Mouse (Mus musculus): ENCODE measurements around the gene Klhl21. TPM values are rescaled to one million over a fixed set of nuclear protein-coding genes. Genes with fewer than 3 reads are reported as not detected.

Klhl21 gene
- polyA plus RNA-seq, 1 experiment from 2014 or later = 3.6 TPM

DNA sequence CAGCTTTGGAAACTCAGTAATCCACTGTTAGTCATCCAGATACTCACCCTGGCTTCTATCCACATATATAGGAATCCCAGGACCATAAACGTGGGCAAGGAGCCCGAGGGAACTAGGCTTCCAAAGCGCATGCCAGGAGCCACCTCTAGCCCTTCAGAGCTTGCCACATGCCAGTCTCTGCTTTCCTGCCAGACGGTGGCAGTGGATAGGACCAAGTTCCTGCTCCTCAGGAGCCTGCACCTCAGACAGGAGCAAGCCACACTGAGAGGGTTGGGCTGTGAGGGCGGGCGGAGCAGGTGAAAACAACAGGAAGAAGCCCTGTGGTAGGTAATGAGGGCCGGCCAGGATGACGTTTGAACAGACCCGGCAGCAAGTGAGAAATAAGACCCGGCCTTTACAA, 22.7 kb upstream of the Klhl21 start:
- ATAC-seq (replicated peaks) = no peak
- Histone ChIP-seq H3K36me3 (replicated peaks) (peaks cover 1% of the 10 kb centered on the region; the same call in 1 of the 2 replicates), H3K4me2 (no peak overlapping the region), H3K9ac (no peak overlapping the region), H3K27me3 (replicated peaks) (no peaks in the 10 kb centered on the region), H3K9me3 (no peaks in the 10 kb centered on the region), H3K4me1 (peaks cover 28% of the 10 kb centered on the region), H3K27ac (no peak overlapping the region), H3K4me3 (no peak overlapping the region)
- 50% methylated on average over 10 of the region's 10 CpGs for WGBS

- Histone ChIP-seq H3K27ac (no peak overlapping the region), H3K4me2 (no peak overlapping the region), H3K27me3 (replicated peaks) (no peaks in the 10 kb centered on the region), H3K9ac (no peak overlapping the region), H3K36me3 (replicated peaks) (peaks cover 6% of the 10 kb centered on the region; the same call in 1 of the 2 replicates), H3K4me1 (peaks cover 26% of the 10 kb centered on the region), H3K9me3 (no peaks in the 10 kb centered on the region), H3K4me3 (no peak overlapping the region)
- 66% methylated on average over 8 of the region's 8 CpGs for WGBS
- ATAC-seq (replicated peaks) = no peak
These were observed 22.0 kb upstream of the Klhl21 start for GRCm38 (mm10) chr4:151986650-151987049.

- Histone ChIP-seq H3K4me2 (peak overlapping the region; percentile 90), H3K9ac (peak overlapping the region; percentile 92), H3K27ac (peak overlapping the region; percentile 84), H3K4me3 (peak overlapping the region; percentile 87), H3K36me3 (replicated peaks) (peaks cover 12% of the 10 kb centered on the region; the same call in 1 of the 2 replicates), H3K4me1 (peaks cover 24% of the 10 kb centered on the region), H3K9me3 (no peaks in the 10 kb centered on the region), H3K27me3 (replicated peaks) (no peaks in the 10 kb centered on the region)
- 0 out of 2 replicates have a peak, but pooled peaks have one; percentile 4 for ATAC-seq (replicated peaks)
- 25% methylated on average over 10 of the region's 10 CpGs for WGBS
These were observed 20.6 kb upstream of the Klhl21 start for GRCm38 (mm10) chr4:151988014-151988341.

DNA sequence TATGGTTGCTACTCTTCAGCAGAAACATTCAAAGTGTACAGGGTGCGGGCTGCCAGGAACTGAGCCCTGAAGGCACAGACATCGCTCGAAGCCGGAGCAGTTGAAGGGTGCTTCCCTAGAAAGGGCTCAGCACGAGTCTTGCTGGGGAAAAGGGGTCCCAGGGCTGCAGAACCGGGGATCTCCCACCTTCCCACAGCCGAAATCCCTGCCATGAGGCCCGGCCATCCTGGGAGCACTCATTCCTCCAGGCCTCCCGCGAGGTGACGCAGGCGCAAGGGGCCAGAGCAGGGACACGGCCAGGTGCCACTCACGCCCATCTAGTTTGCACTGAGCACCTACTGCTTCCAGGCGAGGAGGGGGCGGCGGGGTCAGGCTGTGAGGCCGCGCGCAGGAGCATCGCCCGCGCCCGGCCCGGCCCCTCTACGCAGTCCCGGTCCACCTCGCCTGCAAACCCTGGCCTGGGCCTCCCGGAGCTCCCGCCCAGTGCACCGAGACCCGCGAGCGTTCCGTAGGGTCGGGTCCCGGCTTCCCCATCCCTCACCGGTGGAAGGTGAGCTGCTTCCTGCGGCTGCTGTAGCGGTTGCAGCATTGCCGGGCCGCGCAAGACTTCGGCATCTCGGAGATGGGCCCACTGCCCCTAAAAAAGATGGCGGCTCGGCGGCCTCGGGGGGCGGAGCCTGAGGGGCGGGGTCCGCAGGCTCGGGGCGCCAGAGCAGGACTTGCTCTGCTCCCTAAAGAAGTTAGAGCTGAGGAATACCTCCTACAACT, 20.1 kb upstream of the Klhl21 start, which contains the start of gene Thap3:
Thap3 (minus strand) TSS at position 656 of the 768 bp plus-strand sequence.
- under 1% methylated on average over 51 of the region's 54 CpGs for WGBS

GRCm38 (mm10) chr4:151989110-151989488, 19.5 kb upstream of the Klhl21 start:
- peak overlapping the region; percentile 92; the same call in 1 of the 2 replicates for H3K9ac ChIP-seq
- H3K4me3 ChIP-seq = peak overlapping the region; percentile 87
- H3K4me2 ChIP-seq = peak overlapping the region; percentile 90
- ATAC-seq (replicated peaks) = peak; percentile 14; the same call in 1 of the 2 replicates
- peaks cover 12% of the 10 kb centered on the region; the same call in 1 of the 2 replicates for H3K36me3 ChIP-seq (replicated peaks)
- H3K27me3 ChIP-seq (replicated peaks) = no peaks in the 10 kb centered on the region
- peaks cover 29% of the 10 kb centered on the region for H3K4me1 ChIP-seq
- H3K9me3 ChIP-seq = no peaks in the 10 kb centered on the region
- WGBS = 36% methylated on average over 6 of the region's 6 CpGs
- H3K27ac ChIP-seq = no peak overlapping the region

More for the DNA sequence above, 20.1 kb upstream of the Klhl21 start, which contains the start of gene Thap3:
- Histone ChIP-seq H3K27ac (peak within 1 kb of the TSS; percentile 84), H3K4me2 (peak within 1 kb of the TSS; percentile 90), H3K36me3 (replicated peaks) (peaks cover 12% of the 10 kb centered on the region; the same call in 1 of the 2 replicates), H3K4me3 (peak within 1 kb of the TSS; percentile 87), H3K27me3 (replicated peaks) (no peaks in the 10 kb centered on the region), H3K9ac (peak within 1 kb of the TSS; percentile 92), H3K9me3 (no peaks in the 10 kb centered on the region), H3K4me1 (peaks cover 24% of the 10 kb centered on the region)
- ATAC-seq (replicated peaks) = peak; percentile 73

- Histone ChIP-seq H3K27me3 (replicated peaks) (no peaks in the 10 kb centered on the region), H3K9ac (no peak overlapping the region), H3K27ac (no peak overlapping the region), H3K4me2 (no peak overlapping the region), H3K4me1 (peaks cover 33% of the 10 kb centered on the region), H3K9me3 (no peaks in the 10 kb centered on the region), H3K36me3 (replicated peaks) (peaks cover 12% of the 10 kb centered on the region; the same call in 1 of the 2 replicates), H3K4me3 (no peak overlapping the region)
- ATAC-seq (replicated peaks) = no peak
- WGBS = 91% methylated on average over 9 of the region's 9 CpGs
These were observed 16.5 kb upstream of the Klhl21 start for GRCm38 (mm10) chr4:151992091-151992490.

- Histone ChIP-seq H3K36me3 (replicated peaks) (peaks cover 12% of the 10 kb centered on the region; the same call in 1 of the 2 replicates), H3K9ac (no peak overlapping the region), H3K4me2 (no peak overlapping the region), H3K9me3 (no peaks in the 10 kb centered on the region), H3K27me3 (replicated peaks) (no peaks in the 10 kb centered on the region), H3K4me3 (no peak overlapping the region), H3K4me1 (peaks cover 31% of the 10 kb centered on the region), H3K27ac (no peak overlapping the region)
- ATAC-seq (replicated peaks) = no peak
- WGBS = 83% methylated on average over 6 of the region's 6 CpGs
These were observed 15.6 kb upstream of the Klhl21 start for GRCm38 (mm10) chr4:151993035-151993434.

- peak overlapping the region; percentile 78 for H3K9ac ChIP-seq
- peaks cover 22% of the 10 kb centered on the region for H3K4me1 ChIP-seq
- peaks cover 12% of the 10 kb centered on the region; the same call in 1 of the 2 replicates for H3K36me3 ChIP-seq (replicated peaks)
- ATAC-seq (replicated peaks) = no peak
- H3K9me3 ChIP-seq = no peaks in the 10 kb centered on the region
- peak overlapping the region; percentile 97 for H3K4me3 ChIP-seq
- 3% methylated on average over 56 of the region's 61 CpGs for WGBS
- no peaks in the 10 kb centered on the region for H3K27me3 ChIP-seq (replicated peaks)
- H3K4me2 ChIP-seq = peak overlapping the region; percentile 95
- 0 out of 2 replicates have a peak overlapping the region, but pooled peaks have one; percentile 72 for H3K27ac ChIP-seq
These were observed 14.1 kb upstream of the Klhl21 start for GRCm38 (mm10) chr4:151994228-151995171.

- peak; percentile 78 for ATAC-seq (replicated peaks)
- H3K9me3 ChIP-seq = no peaks in the 10 kb centered on the region
- H3K4me3 ChIP-seq = peak overlapping the region; percentile 97
- no peaks in the 10 kb centered on the region for H3K27me3 ChIP-seq (replicated peaks)
- WGBS = 1% methylated on average over 75 of the region's 111 CpGs
- peak overlapping the region; percentile 78 for H3K9ac ChIP-seq
- H3K4me1 ChIP-seq = peaks cover 22% of the 10 kb centered on the region
- peak overlapping the region; percentile 95 for H3K4me2 ChIP-seq
- H3K27ac ChIP-seq = peak overlapping the region; percentile 72
- peaks cover 12% of the 10 kb centered on the region; the same call in 1 of the 2 replicates for H3K36me3 ChIP-seq (replicated peaks)
These were observed 13.0 kb upstream of the Klhl21 start for GRCm38 (mm10) chr4:151995371-151996172.

DNA sequence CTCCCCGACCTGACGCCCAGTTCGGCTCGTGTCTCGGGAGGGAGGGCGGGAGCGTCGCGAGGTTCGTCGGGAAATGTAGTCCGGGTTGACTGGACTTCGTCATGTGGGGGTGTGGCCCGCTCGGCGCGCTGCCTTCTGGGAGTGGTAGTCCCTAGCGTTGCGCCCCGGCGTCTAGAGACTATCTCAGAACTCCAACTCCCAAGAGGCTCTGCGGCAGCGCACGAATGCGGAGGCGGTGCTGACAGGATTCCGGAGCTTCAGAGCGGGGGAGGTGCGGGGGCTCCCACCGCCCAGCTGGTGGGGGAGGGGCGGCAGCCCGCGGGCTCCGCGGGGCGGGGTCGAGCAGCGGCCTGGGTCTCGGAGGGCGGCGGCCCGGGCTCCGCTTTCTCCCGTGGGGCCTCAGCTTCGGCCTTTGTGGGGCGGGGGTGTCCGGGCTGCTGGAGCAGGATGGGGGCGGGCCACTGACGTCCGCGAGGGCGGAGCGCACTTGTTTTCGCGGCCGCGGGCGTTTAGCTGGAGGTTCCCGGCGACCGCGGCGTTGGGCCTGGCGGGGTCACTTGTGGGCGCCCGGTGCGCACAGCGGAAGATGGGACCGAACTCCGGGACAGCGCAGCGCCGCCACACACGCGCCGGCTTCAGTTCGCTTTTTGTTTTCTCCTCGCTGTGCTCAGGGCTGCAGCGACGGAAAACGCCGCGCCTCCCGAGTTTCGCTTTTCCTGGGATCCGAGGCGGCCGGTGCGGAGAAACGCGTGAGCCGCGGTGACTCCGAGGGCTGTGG, 12.2 kb upstream of the Klhl21 start, which contains the start of gene Phf13:
Phf13 (minus strand) TSS at position 86 of the 778 bp plus-strand sequence.
- no peaks in the 10 kb centered on the region for H3K27me3 ChIP-seq (replicated peaks)
- peak within 1 kb of the TSS; percentile 95 for H3K4me2 ChIP-seq
- WGBS = under 1% methylated on average over 88 of the region's 94 CpGs
- peak within 1 kb of the TSS; percentile 78 for H3K9ac ChIP-seq
- H3K9me3 ChIP-seq = no peaks in the 10 kb centered on the region
- ATAC-seq (replicated peaks) = peak; percentile 97
- peaks cover 9% of the 10 kb centered on the region; the same call in 1 of the 2 replicates for H3K36me3 ChIP-seq (replicated peaks)
- peaks cover 22% of the 10 kb centered on the region for H3K4me1 ChIP-seq
- peak within 1 kb of the TSS; percentile 87 for H3K27ac ChIP-seq
- H3K4me3 ChIP-seq = peak within 1 kb of the TSS; percentile 97

DNA sequence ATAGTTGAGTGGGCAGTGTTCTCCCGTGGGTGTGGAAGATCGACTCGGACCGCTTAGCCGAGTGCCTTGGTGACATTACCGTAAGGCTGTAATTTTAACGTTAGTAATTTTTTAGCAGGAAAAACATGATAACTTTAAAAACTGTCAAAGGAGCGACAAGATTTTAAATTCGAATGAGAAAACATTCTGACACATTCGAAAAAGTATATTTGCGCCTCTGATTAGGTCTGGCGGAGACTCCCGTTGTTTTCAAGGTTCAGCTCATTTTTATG, 11.7 kb upstream of the Klhl21 start:
- Histone ChIP-seq H3K27me3 (replicated peaks) (no peaks in the 10 kb centered on the region), H3K4me3 (peak overlapping the region; percentile 97), H3K4me1 (peaks cover 22% of the 10 kb centered on the region), H3K9me3 (no peaks in the 10 kb centered on the region), H3K36me3 (replicated peaks) (peaks cover 4% of the 10 kb centered on the region; the same call in 1 of the 2 replicates), H3K4me2 (peak overlapping the region; percentile 95), H3K27ac (peak overlapping the region; percentile 87), H3K9ac (peak overlapping the region; percentile 61)
- ATAC-seq (replicated peaks) = no peak
- WGBS = 7% methylated on average over 13 of the region's 13 CpGs
